Mouse (Mus musculus): Measurements from ENCODE around the gene Hspa8. TPM values are rescaled to one million over a fixed set of nuclear protein-coding genes. Genes with fewer than 3 reads are reported as not detected.
"Not testable (repeated sequence)": the region's sequence is repeated elsewhere in the genome, so short reads cannot be mapped to it uniquely, and the experiment has no call there.

Hspa8 gene
- polyA plus RNA-seq, 1 experiment from 2014 or later, result 2,723 TPM

DNA sequence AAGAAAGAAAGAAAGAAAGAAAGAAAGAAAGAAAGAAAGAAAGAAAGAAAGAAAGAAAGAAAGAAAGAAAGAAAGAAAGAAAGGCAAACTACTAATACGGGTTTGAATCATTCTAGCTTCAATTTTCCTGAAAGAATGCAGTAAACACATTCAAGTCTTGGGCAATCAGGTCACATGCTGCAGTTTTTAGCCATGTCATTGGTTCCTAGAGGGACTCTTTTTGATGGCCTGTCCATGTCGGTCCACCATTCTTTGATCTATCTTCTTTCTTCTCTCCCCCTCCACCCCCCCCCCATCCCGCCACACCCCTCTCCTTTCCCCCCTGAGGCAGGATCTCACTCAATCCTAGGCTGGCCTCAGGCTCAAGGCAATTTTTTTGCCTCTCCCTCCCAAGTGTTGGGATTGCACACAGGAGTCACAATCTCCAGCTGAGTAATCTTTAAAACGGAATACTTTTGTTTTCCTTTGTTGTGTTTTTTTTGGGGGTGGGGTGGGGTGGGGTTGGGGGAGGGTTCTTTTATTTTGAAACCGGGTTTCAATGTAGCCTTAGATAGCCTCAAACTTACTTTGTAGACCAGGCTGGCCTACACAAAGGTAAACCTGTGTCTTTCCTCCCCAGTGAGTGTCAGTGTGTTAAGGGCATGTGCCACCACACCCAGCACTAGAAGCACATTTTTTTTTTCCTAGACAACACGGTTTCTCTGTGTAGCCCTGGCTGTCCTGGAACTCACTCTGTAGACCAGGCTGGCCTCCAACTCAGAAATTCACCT is 8.7 kb upstream of the Hspa8 start:
- no peaks in the 10 kb centered on the region for H3K36me3 ChIP-seq
- no peak overlapping the region for H3K27ac ChIP-seq
- H3K27me3 ChIP-seq (replicated peaks), result no peaks in the 10 kb centered on the region
- WGBS (ENCODE audit: insufficient replicate concordance), result 61% methylated on average over 6 of the region's 6 CpGs
- no peak for ATAC-seq
- H3K4me1 ChIP-seq, result no peaks in the 10 kb centered on the region; the same call in 1 of the 2 replicates
- no peak overlapping the region for H3K9ac ChIP-seq
- H3K9me3 ChIP-seq (replicated peaks), result no peaks in the 10 kb centered on the region
- H3K4me3 ChIP-seq, result no peak overlapping the region
- H3K4me2 ChIP-seq, result no peak overlapping the region

DNA sequence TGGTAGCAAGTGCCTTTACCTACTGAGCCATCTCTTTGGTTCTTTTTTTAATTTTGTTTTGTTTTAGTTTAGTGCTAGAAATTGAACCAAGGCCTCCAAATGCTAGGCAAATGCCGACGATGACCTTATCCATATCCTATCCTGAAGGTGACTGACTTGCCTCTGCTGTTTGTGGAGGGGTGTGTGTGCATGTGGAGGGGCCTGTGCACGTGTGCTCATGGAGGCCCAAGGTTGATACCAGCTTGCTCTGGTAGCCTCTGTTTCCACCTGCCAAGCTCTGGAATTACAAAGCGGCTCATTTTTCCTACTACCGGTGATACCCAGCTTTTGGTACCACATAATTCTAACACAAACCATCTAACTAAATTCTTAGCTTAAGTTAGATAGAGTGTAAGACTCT is 7.2 kb upstream of the Hspa8 start:
- Histone ChIP-seq H3K4me3 (no peak overlapping the region), H3K4me1 (peaks cover 8% of the 10 kb centered on the region), H3K4me2 (no peak overlapping the region), H3K9ac (no peak overlapping the region), H3K36me3 (no peaks in the 10 kb centered on the region), H3K9me3 (replicated peaks) (no peaks in the 10 kb centered on the region), H3K27ac (no peak overlapping the region), H3K27me3 (replicated peaks) (no peaks in the 10 kb centered on the region)
- 83% methylated on average over 5 of the region's 5 CpGs for WGBS (ENCODE audit: insufficient replicate concordance)
- ATAC-seq, result no peak

DNA sequence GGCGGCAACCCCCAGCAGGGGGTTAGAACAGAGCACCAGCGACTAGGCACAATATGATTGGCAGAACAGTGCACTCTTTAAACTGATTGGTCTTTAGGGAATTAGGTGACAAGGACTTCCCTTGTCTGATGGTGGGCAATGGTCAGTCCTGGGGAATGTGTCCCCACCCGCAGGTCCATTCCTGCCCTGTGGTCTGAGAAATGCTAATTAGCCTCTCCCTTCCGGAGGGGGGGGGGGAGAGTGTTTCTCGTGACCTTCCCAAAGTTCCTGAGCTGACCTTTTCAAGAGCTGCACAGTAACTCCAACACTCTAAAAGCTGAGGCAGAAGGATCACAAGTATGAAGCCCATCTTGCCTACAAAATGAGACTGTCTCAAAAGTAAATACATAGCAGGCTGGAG is 6.5 kb upstream of the Hspa8 start:
- H3K27ac ChIP-seq, result no peak overlapping the region
- H3K36me3 ChIP-seq, result no peaks in the 10 kb centered on the region
- no peak overlapping the region for H3K9ac ChIP-seq
- no peak overlapping the region for H3K4me3 ChIP-seq
- no peaks in the 10 kb centered on the region for H3K9me3 ChIP-seq (replicated peaks)
- no peak overlapping the region for H3K4me2 ChIP-seq
- ATAC-seq, result no peak
- WGBS (ENCODE audit: insufficient replicate concordance), result 38% methylated on average over 5 of the region's 5 CpGs
- no peaks in the 10 kb centered on the region for H3K27me3 ChIP-seq (replicated peaks)
- H3K4me1 ChIP-seq, result peaks cover 14% of the 10 kb centered on the region

DNA sequence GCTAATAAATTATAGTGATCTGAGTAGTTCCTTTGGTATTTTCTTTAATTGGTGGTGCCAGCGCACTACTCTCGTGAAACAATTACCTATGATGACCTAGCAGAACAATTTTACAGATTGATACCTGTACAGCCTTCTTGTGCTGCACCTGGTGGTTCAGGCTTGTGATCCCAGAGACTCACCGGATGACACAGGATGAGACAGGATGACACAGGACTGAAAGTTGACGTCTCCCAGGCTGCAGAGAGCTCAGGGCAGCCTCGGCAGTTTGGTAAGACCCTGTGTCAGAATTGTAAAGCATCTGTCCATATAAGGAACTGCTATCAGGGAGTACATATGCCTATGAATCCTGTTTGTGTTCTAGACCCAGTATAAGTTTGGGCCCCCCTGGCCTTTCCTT is 5.9 kb upstream of the Hspa8 start:
- 64% methylated on average over 5 of the region's 5 CpGs for WGBS (ENCODE audit: insufficient replicate concordance)
- Histone ChIP-seq H3K4me2 (no peak overlapping the region), H3K4me3 (no peak overlapping the region), H3K4me1 (peaks cover 20% of the 10 kb centered on the region), H3K36me3 (no peaks in the 10 kb centered on the region), H3K9ac (no peak overlapping the region), H3K27ac (no peak overlapping the region), H3K9me3 (replicated peaks) (no peaks in the 10 kb centered on the region), H3K27me3 (replicated peaks) (no peaks in the 10 kb centered on the region)
- ATAC-seq, result no peak

DNA sequence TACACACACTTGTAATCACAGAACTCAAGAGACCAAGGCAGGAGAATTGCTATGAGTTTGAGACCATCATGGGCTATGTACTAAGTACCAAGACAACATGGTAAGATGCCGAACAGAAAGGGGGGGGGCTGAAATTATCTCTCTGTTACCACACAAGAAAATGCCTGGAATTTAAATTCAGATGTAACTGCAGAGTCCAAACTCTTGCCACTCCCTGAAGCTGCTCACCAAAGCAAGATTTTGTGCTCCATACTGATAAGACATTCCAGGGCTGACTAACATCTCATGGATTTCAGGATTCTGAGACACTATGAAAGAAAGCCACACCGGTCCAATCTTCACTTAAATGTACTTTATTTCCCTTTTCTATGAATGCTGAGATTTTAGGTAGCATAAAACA is 5.2 kb upstream of the Hspa8 start:
- H3K27me3 ChIP-seq (replicated peaks), result no peaks in the 10 kb centered on the region
- peaks cover 20% of the 10 kb centered on the region for H3K4me1 ChIP-seq
- no peaks in the 10 kb centered on the region for H3K9me3 ChIP-seq (replicated peaks)
- H3K9ac ChIP-seq, result no peak overlapping the region
- H3K4me2 ChIP-seq, result no peak overlapping the region
- H3K4me3 ChIP-seq, result no peak overlapping the region
- H3K36me3 ChIP-seq, result no peaks in the 10 kb centered on the region
- 44% methylated on average over 2 of the region's 2 CpGs for WGBS (ENCODE audit: insufficient replicate concordance)
- no peak for ATAC-seq
- no peak overlapping the region for H3K27ac ChIP-seq

DNA sequence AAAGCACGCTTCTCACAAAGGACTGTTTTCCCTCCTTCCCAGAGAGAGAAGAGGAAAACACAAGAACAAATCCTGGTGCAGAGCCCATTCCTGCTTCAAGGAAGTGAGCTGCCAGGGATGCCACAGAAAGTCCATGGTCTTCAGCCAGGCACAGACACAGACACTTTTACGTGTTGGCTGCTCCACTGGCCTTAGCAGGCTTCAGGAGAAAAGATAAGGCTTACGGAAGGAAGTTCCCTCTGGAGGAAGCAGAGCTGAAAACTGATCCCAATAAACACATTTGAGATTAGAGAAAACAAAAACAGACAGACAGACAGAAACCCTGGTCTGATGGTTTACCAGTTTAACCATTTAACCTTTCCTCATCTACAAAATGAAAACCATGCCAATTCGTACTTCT is 4.7 kb upstream of the Hspa8 start:
- H3K27me3 ChIP-seq (replicated peaks), result no peaks in the 10 kb centered on the region
- H3K9me3 ChIP-seq (replicated peaks), result no peaks in the 10 kb centered on the region
- H3K4me1 ChIP-seq, result peaks cover 20% of the 10 kb centered on the region
- no peak for ATAC-seq
- WGBS (ENCODE audit: insufficient replicate concordance), result 46% methylated on average over 4 of the region's 4 CpGs
- H3K4me3 ChIP-seq, result no peak overlapping the region
- H3K9ac ChIP-seq, result no peak overlapping the region
- H3K27ac ChIP-seq, result no peak overlapping the region
- no peaks in the 10 kb centered on the region for H3K36me3 ChIP-seq
- H3K4me2 ChIP-seq, result no peak overlapping the region

DNA sequence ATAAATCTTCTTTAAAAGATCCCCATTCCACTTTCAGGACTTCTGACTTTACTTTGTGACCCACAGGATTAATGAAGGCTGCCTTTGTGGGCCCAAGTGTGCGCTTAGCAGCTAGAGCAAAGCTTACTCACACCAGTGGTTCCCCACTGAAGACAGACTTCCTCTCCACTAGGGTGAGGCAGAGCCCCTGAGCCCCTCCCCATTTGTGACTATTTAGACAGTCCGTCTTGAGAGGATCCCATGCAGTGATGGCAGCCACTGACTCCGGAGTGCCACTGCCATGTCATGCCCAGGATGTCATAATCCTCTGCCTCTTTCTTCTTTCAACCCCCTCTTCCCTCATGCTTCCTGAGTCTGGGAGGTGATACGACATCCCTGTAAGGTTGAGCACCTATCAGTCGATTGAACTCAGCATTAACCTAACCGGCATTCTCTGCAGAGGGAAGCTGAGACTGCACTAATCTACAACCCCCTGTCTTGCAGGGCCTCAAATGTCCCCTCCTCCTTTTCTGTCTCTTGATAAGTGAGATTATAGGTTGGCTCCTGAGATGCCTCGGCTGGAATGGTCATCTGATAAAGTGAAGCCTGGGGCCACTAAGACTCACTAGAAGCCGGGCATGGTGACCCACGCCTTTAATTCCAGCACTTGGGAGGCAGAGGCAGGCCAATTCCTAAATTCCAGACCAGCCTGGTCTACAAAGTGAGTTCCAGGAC is 2.4 kb upstream of the Hspa8 start:
- Histone ChIP-seq H3K27me3 (replicated peaks) (no peaks in the 10 kb centered on the region), H3K9ac (peak overlapping the region; percentile 91), H3K9me3 (replicated peaks) (no peaks in the 10 kb centered on the region), H3K27ac (peak overlapping the region; percentile 98), H3K36me3 (peaks cover 17% of the 10 kb centered on the region), H3K4me1 (peaks cover 24% of the 10 kb centered on the region), H3K4me2 (peak overlapping the region; percentile 81), H3K4me3 (peak overlapping the region; percentile 98)
- WGBS (ENCODE audit: insufficient replicate concordance), result 23% methylated on average over 9 of the region's 9 CpGs
- ATAC-seq, result no peak

DNA sequence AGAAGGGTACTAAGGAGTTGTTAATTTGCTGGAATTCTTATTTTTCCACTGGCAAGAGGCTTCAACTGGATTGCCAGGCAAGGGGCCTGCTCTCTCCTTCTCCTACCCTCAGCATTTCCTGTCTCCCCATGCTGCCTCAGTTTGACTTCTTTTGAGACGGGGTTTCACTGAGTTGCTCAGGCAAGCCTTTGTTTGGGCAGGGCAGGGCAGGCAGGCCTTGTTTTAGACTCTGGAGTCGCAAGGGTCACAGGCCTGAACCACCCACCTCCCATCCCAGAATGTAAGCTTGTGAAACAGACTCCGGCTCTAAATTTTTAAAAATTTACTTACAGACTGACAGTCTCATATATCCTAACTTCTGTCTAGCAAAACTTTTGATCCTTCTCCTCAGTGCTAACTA is 1.7 kb upstream of the Hspa8 start:
- H3K4me1 ChIP-seq, result peaks cover 30% of the 10 kb centered on the region
- peak overlapping the region; percentile 98 for H3K27ac ChIP-seq
- peak overlapping the region; percentile 91 for H3K9ac ChIP-seq
- 31% methylated on average over 3 of the region's 3 CpGs for WGBS (ENCODE audit: insufficient replicate concordance)
- no peak for ATAC-seq
- no peaks in the 10 kb centered on the region for H3K27me3 ChIP-seq (replicated peaks)
- H3K4me2 ChIP-seq, result peak overlapping the region; percentile 81
- H3K9me3 ChIP-seq (replicated peaks), result no peaks in the 10 kb centered on the region
- H3K36me3 ChIP-seq, result peaks cover 24% of the 10 kb centered on the region
- H3K4me3 ChIP-seq, result peak overlapping the region; percentile 98

DNA sequence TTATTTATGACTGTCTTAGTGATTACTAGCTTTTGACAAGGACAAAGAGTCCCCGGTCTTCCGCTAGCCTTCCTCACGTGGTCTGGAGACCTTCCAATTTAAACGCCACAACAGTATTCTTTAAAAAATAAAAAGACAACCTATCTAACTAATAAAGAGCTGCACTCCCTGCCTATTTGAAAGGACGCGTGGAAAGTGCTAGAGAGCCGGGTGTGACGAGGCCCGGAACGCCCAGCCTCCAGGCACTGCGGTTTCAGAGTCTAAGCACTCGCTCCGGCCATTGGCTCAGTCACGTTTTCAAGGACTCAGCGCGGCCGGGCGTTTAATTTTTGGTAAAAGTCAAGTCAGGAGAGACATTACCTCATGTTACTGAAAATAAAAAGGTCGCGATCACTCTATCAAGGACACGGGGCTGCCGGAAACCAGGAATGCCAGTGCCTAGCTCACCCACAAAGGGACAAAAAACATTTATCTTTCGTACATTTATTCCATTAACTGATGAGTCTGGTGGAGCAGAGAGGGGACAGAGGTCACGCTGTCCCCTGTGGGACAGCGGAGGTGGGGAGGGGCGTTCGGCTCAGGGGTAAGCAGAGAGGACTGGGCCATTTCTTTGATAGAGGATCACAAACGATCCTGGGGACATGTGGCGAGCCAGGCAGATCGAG is 815 bp upstream of the Hspa8 start:
- H3K27ac ChIP-seq, result peak overlapping the region; percentile 98
- ATAC-seq, result peak; percentile 1
- H3K36me3 ChIP-seq, result peaks cover 33% of the 10 kb centered on the region
- peak overlapping the region; percentile 81 for H3K4me2 ChIP-seq
- under 1% methylated on average over 30 of the region's 30 CpGs for WGBS (ENCODE audit: insufficient replicate concordance)
- H3K9ac ChIP-seq, result peak overlapping the region; percentile 91
- H3K4me3 ChIP-seq, result peak overlapping the region; percentile 98
- no peaks in the 10 kb centered on the region for H3K9me3 ChIP-seq (replicated peaks)
- peaks cover 30% of the 10 kb centered on the region for H3K4me1 ChIP-seq
- H3K27me3 ChIP-seq (replicated peaks), result no peaks in the 10 kb centered on the region

DNA sequence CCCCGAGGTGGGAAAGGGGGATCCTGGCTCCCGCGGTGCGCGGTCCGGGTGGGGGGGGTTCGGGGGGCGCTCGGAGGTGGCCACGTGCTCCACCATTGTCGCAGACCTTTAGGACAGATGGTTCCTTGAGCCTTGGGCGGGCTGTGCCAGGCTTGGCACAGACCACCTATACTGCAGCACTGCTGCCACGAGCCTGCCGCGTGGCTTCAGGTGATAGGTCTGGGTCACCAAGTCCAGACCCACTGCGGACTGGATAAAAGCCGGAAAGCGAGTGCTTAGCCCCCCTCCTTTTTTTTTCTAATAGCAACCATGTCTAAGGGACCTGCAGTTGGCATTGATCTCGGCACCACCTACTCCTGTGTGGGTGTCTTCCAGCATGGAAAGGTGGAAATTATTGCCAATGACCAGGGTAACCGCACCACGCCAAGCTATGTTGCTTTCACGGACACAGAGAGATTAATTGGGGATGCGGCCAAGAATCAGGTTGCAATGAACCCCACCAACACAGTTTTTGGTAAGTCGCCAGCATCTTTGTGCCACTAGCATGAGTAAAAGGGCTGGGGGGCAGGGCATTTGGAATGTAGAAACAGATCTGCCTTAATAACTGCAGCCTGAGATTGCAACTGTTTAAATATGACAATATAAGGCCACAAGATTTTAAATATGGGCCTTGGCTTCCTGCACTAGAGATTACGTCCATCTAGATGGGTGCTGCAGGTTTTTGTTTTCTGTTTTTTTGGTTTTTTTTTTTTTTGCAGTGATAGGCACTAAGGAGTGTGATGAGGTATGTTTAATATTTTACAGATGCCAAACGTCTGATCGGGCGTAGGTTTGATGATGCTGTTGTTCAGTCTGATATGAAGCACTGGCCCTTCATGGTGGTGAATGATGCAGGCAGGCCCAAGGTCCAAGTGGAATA is 1.1 kb downstream of the Hspa8 start:
- WGBS (ENCODE audit: insufficient replicate concordance), result under 1% methylated on average over 28 of the region's 28 CpGs
- not testable (repeated sequence) for ATAC-seq; H3K27me3 ChIP-seq (replicated peaks); H3K9me3 ChIP-seq (replicated peaks)
- Histone ChIP-seq H3K4me1 (peaks cover 39% of the 10 kb centered on the region), H3K4me3 (peak overlapping the region; percentile 98), H3K36me3 (peaks cover 52% of the 10 kb centered on the region), H3K4me2 (peak overlapping the region; percentile 81), H3K9ac (peak overlapping the region; percentile 100), H3K27ac (peak overlapping the region; percentile 98)

DNA sequence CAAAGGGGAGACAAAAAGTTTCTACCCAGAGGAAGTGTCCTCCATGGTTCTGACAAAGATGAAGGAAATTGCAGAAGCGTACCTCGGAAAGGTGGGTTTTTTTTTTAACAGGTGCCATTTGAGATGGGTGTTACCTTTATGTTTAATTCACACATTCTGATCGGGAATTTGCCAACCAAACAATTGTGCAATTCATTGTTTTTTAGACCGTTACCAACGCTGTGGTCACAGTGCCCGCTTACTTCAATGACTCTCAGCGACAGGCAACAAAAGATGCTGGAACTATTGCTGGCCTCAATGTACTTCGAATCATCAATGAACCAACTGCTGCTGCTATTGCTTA is 1.7 kb downstream of the Hspa8 start:
- ATAC-seq; H3K9me3 ChIP-seq (replicated peaks); H3K27me3 ChIP-seq (replicated peaks): not testable (repeated sequence)
- 3% methylated on average over 8 of the region's 8 CpGs for WGBS (ENCODE audit: insufficient replicate concordance)
- Histone ChIP-seq H3K4me1 (peaks cover 39% of the 10 kb centered on the region), H3K4me2 (peak overlapping the region; percentile 81), H3K27ac (peak overlapping the region; percentile 98), H3K36me3 (peaks cover 55% of the 10 kb centered on the region), H3K4me3 (peak overlapping the region; percentile 98), H3K9ac (peak overlapping the region; percentile 100)
